Mouse (Mus musculus) midbrain, embryonic 10.5 days (tissue): ENCODE measurements at regions not wholly inside any gene's neighbourhood (a gene's known extent, or its start where the extent isn't known, plus 50 kb on each side); places are given as distances from the start of the nearest gene placed in this dataset.

ENCODE experiments used
- DNase-seq: peaks from one replicate; pipeline ENCODE4 v3.0.0-alpha.2; 2017; ENCODE audit warnings: low spot score
- H3K27ac ChIP-seq: fragments of 300-500 bp; sonication (generic); replicated peaks from 2 replicates; pipeline ENCODE4 v1.5.1; 2016; ENCODE audit warnings: mild to moderate bottlenecking
- H3K27me3 ChIP-seq: fragments of 300-500 bp; sonication (generic); 2 replicates; pipeline ENCODE4 v1.6.1; 2016; ENCODE audit warnings: low read depth, mild to moderate bottlenecking; ENCODE audit not compliant: poor library complexity, severe bottlenecking
- H3K36me3 ChIP-seq: fragments of 300-500 bp; sonication (generic); 2 replicates; pipeline ENCODE4 v1.6.1; 2016; ENCODE audit warnings: mild to moderate bottlenecking, moderate library complexity
- H3K4me1 ChIP-seq: fragments of 300-500 bp; sonication (generic); 2 replicates; pipeline ENCODE4 v1.6.1; 2016
- H3K4me3 ChIP-seq: fragments of 300-500 bp; sonication (generic); 2 replicates; pipeline ENCODE4 v1.5.1; 2016; ENCODE audit warnings: mild to moderate bottlenecking, moderate library complexity
- H3K9me3 ChIP-seq: fragments of 300-500 bp; sonication (generic); replicated peaks from 2 replicates; pipeline ENCODE4 v1.6.1; 2016; ENCODE audit warnings: mild to moderate bottlenecking
- WGBS: fragments of 180-500 bp; shearing (Covaris S2); methylation state at CpG from one replicate; pipeline ENCODE4 v1.1.7; 2016; 5-methylcytosine and 5-hydroxymethylcytosine counted together

- WGBS = 48% methylated on average over 10 of the region's 10 CpGs
- Histone ChIP-seq H3K36me3 (no peaks in the 10 kb centered on the region), H3K27me3 (no peaks in the 10 kb centered on the region), H3K27ac (no peak overlapping the region), H3K4me3 (no peak overlapping the region), H3K4me1 (no peaks in the 10 kb centered on the region), H3K9me3 (no peaks in the 10 kb centered on the region)
- peak; percentile 19 for DNase-seq
These were observed 117.7 kb upstream of the Nat3 start for GRCm38 (mm10) chr8:67405947-67406346.

DNA sequence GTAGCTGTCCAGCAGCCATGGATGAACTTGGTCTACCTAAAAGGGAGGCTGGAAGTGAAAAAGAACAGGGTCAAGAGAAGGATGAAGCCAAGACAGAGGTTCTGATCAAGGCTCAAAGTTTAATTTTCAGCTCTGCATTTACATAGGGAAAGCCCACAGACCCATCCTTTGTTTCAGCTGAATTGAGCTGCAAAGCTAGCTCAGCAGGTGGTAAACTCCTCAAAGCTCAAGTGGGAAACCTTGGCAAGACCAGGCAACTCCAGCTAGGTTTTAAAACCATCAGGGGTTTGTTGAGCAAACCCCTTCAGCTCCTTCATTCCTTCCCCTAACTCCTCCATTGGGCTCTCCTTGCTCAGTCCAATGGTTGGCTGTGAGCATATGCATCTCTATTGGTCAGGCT lies 108.8 kb upstream of the Nat3 start:
- Histone ChIP-seq H3K4me1 (no peaks in the 10 kb centered on the region), H3K9me3 (no peaks in the 10 kb centered on the region), H3K27me3 (no peaks in the 10 kb centered on the region), H3K27ac (no peak overlapping the region), H3K36me3 (no peaks in the 10 kb centered on the region), H3K4me3 (no peak overlapping the region)
- no peak for DNase-seq

DNA sequence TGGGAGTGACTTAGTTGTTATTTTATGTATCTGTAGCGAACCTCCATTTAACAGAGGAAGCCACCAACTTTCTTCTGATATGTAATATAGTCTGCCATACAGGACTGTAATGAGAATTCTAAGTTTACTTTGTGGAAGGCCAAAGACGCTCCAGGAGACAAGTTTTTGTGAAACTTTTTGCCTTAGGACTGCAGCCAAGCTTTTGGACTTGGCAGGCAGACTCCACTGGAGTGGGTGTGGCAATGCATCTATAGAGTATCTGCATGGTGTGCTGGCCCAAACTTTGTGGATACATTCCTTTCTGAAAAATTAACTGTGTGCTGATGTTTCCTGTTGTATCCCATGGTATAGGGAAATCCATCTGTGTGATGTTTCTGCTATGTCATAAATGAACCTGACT lies 101.1 kb upstream of the Nat3 start:
- Histone ChIP-seq H3K27ac (no peak overlapping the region), H3K4me3 (no peak overlapping the region), H3K36me3 (no peaks in the 10 kb centered on the region), H3K27me3 (no peaks in the 10 kb centered on the region), H3K4me1 (no peaks in the 10 kb centered on the region), H3K9me3 (no peaks in the 10 kb centered on the region)
- WGBS = 89% methylated on average over 2 of the region's 2 CpGs
- no peak for DNase-seq
